Mouse (Mus musculus) small intestine, adult 2 months (tissue): Measurements from ENCODE around the gene Bpifb2.

Source experiments
- CTCF ChIP-seq: fragments of 200-500 bp; IDR thresholded peaks from 2 replicates; pipeline ENCODE4 v1.5.1; 2012; ENCODE audit warnings: low read depth, mild to moderate bottlenecking, control low read depth, inconsistent platforms, low read length, moderate library complexity, mixed read lengths; ENCODE audit not compliant: insufficient replicate concordance, insufficient read length; ENCODE audit errors: extremely low read depth
- POLR2A ChIP-seq: fragments of 200-500 bp; IDR thresholded peaks from 2 replicates; pipeline ENCODE4 v1.6.1; 2012; ENCODE audit warnings: low read depth, mild to moderate bottlenecking, control low read depth, inconsistent platforms, low read length, moderate library complexity

GRCm38 (mm10) chr2:153860715-153861114, 14.1 kb upstream of the Bpifb2 start:
- TF ChIP-seq CTCF, result no peak
- no peak for TF ChIP-seq POLR2A
